Mouse (Mus musculus) lung, postnatal 0 days (tissue): Measurements from ENCODE around the gene Lrrc2.

Experiments used
- CTCF ChIP-seq: IDR thresholded peaks from 2 replicates; pipeline ENCODE4 v1.5.1; 2016; ENCODE audit warnings: antibody characterized with exemption, mild to moderate bottlenecking
- EP300 ChIP-seq: IDR thresholded peaks from 2 replicates; pipeline ENCODE4 v1.6.1; 2016; ENCODE audit warnings: antibody characterized with exemption, mild to moderate bottlenecking, control low read depth

- TF ChIP-seq CTCF = no peak
- no peak for TF ChIP-seq EP300
These were observed 36.6 kb upstream of the Lrrc2 start for GRCm38 (mm10) chr9:110914631-110915236.
